Mouse (Mus musculus): ENCODE data around the gene Gm13698. TPM values are rescaled to one million over a fixed set of nuclear protein-coding genes. Genes with fewer than 3 reads are reported as not detected.
"Not testable (repeated sequence)": the region's sequence is repeated elsewhere in the genome, so short reads cannot be mapped to it uniquely, and the experiment has no call there.

Gene Gm13698
- polyA plus RNA-seq, 1 experiment from 2014 or later: not detected

DNA sequence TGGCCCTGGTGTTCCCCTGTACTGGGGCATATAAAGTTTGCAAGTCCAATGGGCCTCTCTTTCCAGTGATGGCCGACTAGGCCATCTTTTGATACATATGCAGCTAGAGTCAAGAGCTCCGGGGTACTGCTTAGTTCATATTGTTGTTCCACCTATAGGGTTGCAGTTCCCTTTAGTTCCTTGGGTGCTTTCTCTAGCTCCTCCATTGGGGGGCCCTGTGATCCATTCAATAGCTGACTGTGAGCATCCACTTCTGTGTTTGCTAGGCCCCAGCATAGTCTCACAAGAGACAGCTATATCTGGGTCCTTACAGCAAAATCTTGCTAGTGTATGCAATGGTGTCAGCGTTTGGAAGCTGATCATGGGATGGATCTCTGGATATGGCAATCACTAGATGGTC, 39.0 kb downstream of the Gm13698 start:
- 88% methylated on average over 2 of the region's 3 CpGs for WGBS
- H3K4me2 ChIP-seq (replicated peaks); ATAC-seq (ENCODE audit: insufficient number of reproducible peaks, insufficient read depth, low FRiP score, low TSS enrichment): not testable (repeated sequence)

More for the DNA sequence above, 39.0 kb downstream of the Gm13698 start:
- H3K36me3 ChIP-seq, H3K9ac ChIP-seq, H3K4me1 ChIP-seq, H3K27me3 ChIP-seq, H3K9me3 ChIP-seq, H3K27ac ChIP-seq, H3K4me3 ChIP-seq: not testable (repeated sequence)

Other genes with a start within 250 kb of the Gm13698 start
- gene Itgav, start 231.3 kb upstream of the Gm13698 start, polyA plus RNA-seq (2016; fragmentation: Nextera tagmentation; extraction: Ambion mirVana): 73.7 and 83.2 TPM in 2 replicates
- 22.7 and 24.8 TPM in 2 replicates for gene Fam171b, start 143.1 kb upstream of the Gm13698 start, polyA plus RNA-seq (2016; fragmentation: Nextera tagmentation; extraction: Ambion mirVana)
- gene Zswim2, start 14.5 kb upstream of the Gm13698 start, polyA plus RNA-seq (2016; fragmentation: Nextera tagmentation; extraction: Ambion mirVana): 0.18 TPM in 1 of 2 replicates, not detected in the other
- not detected in 2 replicates for gene Gm13693, start 5.8 kb downstream of the Gm13698 start, polyA plus RNA-seq (2016; fragmentation: Nextera tagmentation; extraction: Ambion mirVana)
- gene Gm13695, start 11.6 kb downstream of the Gm13698 start, polyA plus RNA-seq (2016; fragmentation: Nextera tagmentation; extraction: Ambion mirVana): not detected in 2 replicates
- not detected in 2 replicates for gene Gm13696, start 17.4 kb downstream of the Gm13698 start, polyA plus RNA-seq (2016; fragmentation: Nextera tagmentation; extraction: Ambion mirVana)
- gene Gm13694, start 23.2 kb downstream of the Gm13698 start, polyA plus RNA-seq (2016; fragmentation: Nextera tagmentation; extraction: Ambion mirVana): not detected in 2 replicates
- not detected in 2 replicates for gene Gm13697, start 29.1 kb downstream of the Gm13698 start, polyA plus RNA-seq (2016; fragmentation: Nextera tagmentation; extraction: Ambion mirVana)
- not detected in 2 replicates for gene Gm13691, start 34.9 kb downstream of the Gm13698 start, polyA plus RNA-seq (2016; fragmentation: Nextera tagmentation; extraction: Ambion mirVana)

All from embryonic facial prominence, embryonic 12.5 days (tissue).